Mouse (Mus musculus) MEL (cell line): ENCODE data around the gene Tmem198. TPM values are rescaled to one million over a fixed set of nuclear protein-coding genes. Genes with fewer than 3 reads are reported as not detected.

ENCODE experiments used
- DNase-seq: peaks from one replicate; pipeline ENCODE4 v3.0.0; 2011; ENCODE audit warnings: low read depth, low spot score
- H3K27ac ChIP-seq: 2 replicates; pipeline ENCODE4 v1.5.1; 2012; ENCODE audit warnings: low read depth, mild to moderate bottlenecking, control low read depth, low read length, moderate library complexity; ENCODE audit not compliant: control insufficient read depth
- H3K27me3 ChIP-seq, 2 experiments: fragments of 150-350 bp in 1 of 2; sonication (generic) in 1 of 2; 2 replicates each; pipeline ENCODE4 v1.6.1; 2012; ENCODE audit warnings: low read length in 2 of 2, mild to moderate bottlenecking in 2 of 2, improper control_type of control experiment in 1 of 2, moderate library complexity in 1 of 2; ENCODE audit not compliant: insufficient read depth in 2 of 2, control insufficient read depth in 1 of 2
- H3K36me3 ChIP-seq, 2 experiments: 2 replicates each; pipeline ENCODE4 v1.6.1; 2012 to 2014; ENCODE audit warnings: low read length in 2 of 2, improper control_type of control experiment in 1 of 2, inconsistent platforms in 1 of 2, mild to moderate bottlenecking in 1 of 2; ENCODE audit not compliant: insufficient read depth in 2 of 2, control insufficient read depth in 1 of 2
- H3K4me1 ChIP-seq, 2 experiments: fragments of 150-350 bp in 1 of 2; sonication (generic) in 1 of 2; 2 replicates each; pipeline ENCODE4 v1.6.1; 2012; ENCODE audit warnings: low read length in 2 of 2, improper control_type of control experiment in 1 of 2, mild to moderate bottlenecking in 1 of 2; ENCODE audit not compliant: insufficient read depth in 2 of 2, control insufficient read depth in 1 of 2
- H3K4me3 ChIP-seq, 2 experiments: fragments of 150-350 bp in 1 of 2; sonication (generic) in 1 of 2; 2 replicates each; pipeline ENCODE4 v1.5.1; 2012; ENCODE audit warnings: low read depth in 2 of 2, low read length in 2 of 2, mild to moderate bottlenecking in 2 of 2, moderate library complexity in 2 of 2, control low read depth in 1 of 2, improper control_type of control experiment in 1 of 2; ENCODE audit not compliant: control insufficient read depth in 1 of 2, insufficient read depth in 1 of 2
- H3K79me2 ChIP-seq: 2 replicates; pipeline ENCODE4 v1.6.1; 2012; ENCODE audit warnings: mild to moderate bottlenecking, low read length, moderate library complexity; ENCODE audit not compliant: control insufficient read depth, poor library complexity, insufficient read depth
- H3K9ac ChIP-seq: 2 replicates; pipeline ENCODE4 v1.6.1; 2012; ENCODE audit warnings: low read depth, mild to moderate bottlenecking, control low read depth, low read length, moderate library complexity; ENCODE audit not compliant: control insufficient read depth, poor library complexity, severe bottlenecking
- H3K9me3 ChIP-seq: fragments of 150-350 bp; sonication (generic); replicated peaks from 2 replicates; pipeline ENCODE4 v1.6.1; 2012; ENCODE audit warnings: mild to moderate bottlenecking, low read length, improper control_type of control experiment, moderate library complexity; ENCODE audit not compliant: insufficient read depth
- CHD1 ChIP-seq: IDR thresholded peaks from 2 replicates; pipeline ENCODE4 v1.6.1; 2012; ENCODE audit warnings: low read depth, mild to moderate bottlenecking, inconsistent platforms, low read length, improper control_type of control experiment
- CHD2 ChIP-seq: IDR thresholded peaks from 2 replicates; pipeline ENCODE4 v1.6.1; 2011; ENCODE audit warnings: low read length, improper control_type of control experiment
- E2F4 ChIP-seq: IDR thresholded peaks from 2 replicates; pipeline ENCODE4 v1.6.1; 2011; ENCODE audit warnings: low read depth, low read length, improper control_type of control experiment, borderline replicate concordance
- ELF1 ChIP-seq: IDR thresholded peaks from 2 replicates; pipeline ENCODE4 v1.6.1; 2014; ENCODE audit warnings: low read depth, mild to moderate bottlenecking, inconsistent platforms, low read length, improper control_type of control experiment, moderate library complexity
- EP300 ChIP-seq, 2 experiments: IDR thresholded peaks; 2 replicates each; pipeline ENCODE4 v1.6.1; 2011; ENCODE audit warnings: improper control_type of control experiment in 2 of 2, low read length in 2 of 2, low read depth in 1 of 2, mild to moderate bottlenecking in 1 of 2
- GABPA ChIP-seq: IDR thresholded peaks from 2 replicates; pipeline ENCODE4 v1.6.1; 2012; ENCODE audit warnings: low read depth, mild to moderate bottlenecking, inconsistent platforms, low read length, improper control_type of control experiment, moderate library complexity
- GATA1 ChIP-seq: IDR thresholded peaks from 2 replicates; pipeline ENCODE4 v1.6.1; 2011; ENCODE audit warnings: low read depth, low read length, improper control_type of control experiment
- JUND ChIP-seq: IDR thresholded peaks from 2 replicates; pipeline ENCODE4 v1.6.1; 2011; ENCODE audit warnings: low read depth, mild to moderate bottlenecking, improper control_type of control experiment, low read length
- KAT2A ChIP-seq: conservative IDR thresholded peaks from 2 replicates; pipeline ENCODE4 v1.6.1; 2012; ENCODE audit warnings: low read depth, low read length, improper control_type of control experiment, inconsistent platforms
- MAFK ChIP-seq: IDR thresholded peaks from 2 replicates; pipeline ENCODE4 v1.6.1; 2011; ENCODE audit warnings: low read depth, mild to moderate bottlenecking, low read length, improper control_type of control experiment, borderline replicate concordance
- MAX ChIP-seq: IDR thresholded peaks from 2 replicates; pipeline ENCODE4 v1.6.1; 2011; ENCODE audit warnings: low read length, improper control_type of control experiment
- MAZ ChIP-seq: IDR thresholded peaks from 2 replicates; pipeline ENCODE4 v1.6.1; 2012; ENCODE audit warnings: low read depth, mild to moderate bottlenecking, inconsistent platforms, low read length, improper control_type of control experiment
- MXI1 ChIP-seq: IDR thresholded peaks from 2 replicates; pipeline ENCODE4 v1.6.1; 2011; ENCODE audit warnings: mild to moderate bottlenecking, low read depth, low read length, improper control_type of control experiment
- MYC ChIP-seq: IDR thresholded peaks from 2 replicates; pipeline ENCODE4 v1.6.1; 2011; ENCODE audit warnings: low read depth, mild to moderate bottlenecking, low read length, improper control_type of control experiment, moderate library complexity
- POLR2AphosphoS2 ChIP-seq: IDR thresholded peaks from 2 replicates; pipeline ENCODE4 v1.6.1; 2011; ENCODE audit warnings: low read length, improper control_type of control experiment
- RAD21 ChIP-seq: IDR thresholded peaks from 2 replicates; pipeline ENCODE4 v1.6.1; 2011; ENCODE audit warnings: mild to moderate bottlenecking, low read depth, low read length, improper control_type of control experiment
- TAL1 ChIP-seq: IDR thresholded peaks from 2 replicates; pipeline ENCODE4 v1.6.1; 2012; ENCODE audit warnings: mild to moderate bottlenecking, inconsistent platforms, low read length, moderate library complexity, mixed read lengths
- TBP ChIP-seq: IDR thresholded peaks from 2 replicates; pipeline ENCODE4 v1.8.0; 2011; ENCODE audit warnings: low read depth, low read length, improper control_type of control experiment
- ZC3H11A ChIP-seq: IDR thresholded peaks from 2 replicates; pipeline ENCODE4 v1.6.1; 2012; ENCODE audit warnings: low read depth, mild to moderate bottlenecking, inconsistent platforms, low read length, improper control_type of control experiment
- ZNF384 ChIP-seq: IDR thresholded peaks from 2 replicates; pipeline ENCODE4 v1.6.1; 2012; ENCODE audit warnings: low read depth, mild to moderate bottlenecking, inconsistent platforms, low read length, improper control_type of control experiment
- polyA plus RNA-seq, 2 experiments: library from polyadenylated mRNA; stranded (reverse) in 1 of 2; unstranded in 1 of 2; fragments of >175 nt in 1 of 2; fragments of >200 nt in 1 of 2; gene quantifications; 2 replicates each; pipeline versions ENCODE4 v1.2.1 to v1.2.4; 2012; ENCODE audit warnings: low replicate concordance in 2 of 2, low read depth in 1 of 2; ENCODE audit not compliant: insufficient read length in 2 of 2, insufficient read depth in 1 of 2, missing spikeins in 1 of 2
- total RNA-seq: library from RNA; depleted of rRNA; stranded (reverse); fragments of 300-350 nt; gene quantifications from 2 replicates; pipeline ENCODE4 v1.2.3, GENCODE M21; 2012

The Tmem198 gene
- total and polyA plus RNA-seq, 3 experiments = 0.65 to 1.4 TPM; not detected in 1

DNA sequence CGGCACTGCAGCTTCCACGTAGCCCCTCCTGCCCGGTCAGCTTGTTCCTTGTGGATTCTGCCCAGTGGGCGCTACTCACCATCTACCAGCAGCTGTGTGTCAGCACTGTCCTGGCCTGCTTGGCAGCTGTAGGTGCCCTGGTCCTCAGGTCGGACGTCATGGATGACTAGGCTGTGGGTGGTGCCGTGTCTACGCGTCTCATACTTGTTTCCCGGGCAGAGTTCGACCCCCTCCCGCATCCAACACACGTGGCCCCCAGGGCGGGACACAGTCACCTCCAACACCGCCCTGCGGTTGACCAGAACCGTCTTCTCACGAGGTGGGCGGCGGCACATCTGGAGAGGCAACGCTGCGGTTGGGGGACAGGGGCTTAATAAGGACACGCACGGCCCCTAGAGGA, 7.2 kb downstream of the Tmem198 start:
- Histone ChIP-seq H3K9ac (no peak overlapping the region), H3K4me1 (peaks cover 0 to 7% of the 10 kb centered on the region in 2 experiments; a peak in 2 of 4 replicates), H3K9me3 (no peaks in the 10 kb centered on the region), H3K4me3 (no peak overlapping the region), H3K27ac (no peak overlapping the region), H3K36me3 (no peaks in the 10 kb centered on the region), H3K27me3 (no peaks in the 10 kb centered on the region; a peak in 1 of 4 replicates), H3K79me2 (no peaks in the 10 kb centered on the region)
- no peak for DNase-seq
- no peak for TF ChIP-seq CHD2
- TF ChIP-seq KAT2A = no peak
- TF ChIP-seq MYC = no peak
- no peak for TF ChIP-seq ZC3H11A
- TF ChIP-seq E2F4 = no peak
- no peak for TF ChIP-seq GATA1
- TF ChIP-seq TBP = no peak
- TF ChIP-seq GABPA = no peak
- no peak for TF ChIP-seq RAD21
- no peak for TF ChIP-seq MAZ
- TF ChIP-seq MAFK = no peak
- no peak for TF ChIP-seq POLR2AphosphoS2
- no peak for TF ChIP-seq JUND
- TF ChIP-seq EP300 (IDR thresholded peaks at IDR 0.05; ENCODE audit: low read depth in 1 of 2, low read length in 2 of 2) = no peak
- TF ChIP-seq CHD1 = no peak
- no peak for TF ChIP-seq ELF1
- no peak for TF ChIP-seq MXI1
- TF ChIP-seq MAX = no peak
- TF ChIP-seq TAL1 = no peak
- no peak for TF ChIP-seq ZNF384

GRCm38 (mm10) chr1:75487040-75487404, 7.7 kb downstream of the Tmem198 start:
- Histone ChIP-seq H3K36me3 (no peaks in the 10 kb centered on the region), H3K4me1 (peaks cover 0 to 7% of the 10 kb centered on the region in 2 experiments; a peak in 2 of 4 replicates), H3K27me3 (no peaks in the 10 kb centered on the region; a peak in 1 of 4 replicates), H3K9me3 (no peaks in the 10 kb centered on the region), H3K4me3 (peak overlapping the region; percentile 50 to 67), H3K27ac (no peak overlapping the region), H3K9ac (peak overlapping the region; percentile 47), H3K79me2 (no peaks in the 10 kb centered on the region)
- TF ChIP-seq POLR2AphosphoS2 = no peak
- no peak for DNase-seq
